Mouse (Mus musculus) olfactory bulb, adult 2 months (tissue): ENCODE data around the gene Tac2.

Experiments used
- CTCF ChIP-seq: fragments of 200-500 bp; IDR thresholded peaks from 2 replicates; pipeline ENCODE4 v1.5.1; 2012; ENCODE audit warnings: low read depth, mild to moderate bottlenecking, low read length, moderate library complexity; ENCODE audit not compliant: insufficient read depth
- POLR2A ChIP-seq: fragments of 200-500 bp; IDR thresholded peaks from 2 replicates; pipeline ENCODE4 v1.6.1; 2012; ENCODE audit warnings: mild to moderate bottlenecking, low read depth, low read length, moderate library complexity; ENCODE audit not compliant: insufficient read depth

DNA sequence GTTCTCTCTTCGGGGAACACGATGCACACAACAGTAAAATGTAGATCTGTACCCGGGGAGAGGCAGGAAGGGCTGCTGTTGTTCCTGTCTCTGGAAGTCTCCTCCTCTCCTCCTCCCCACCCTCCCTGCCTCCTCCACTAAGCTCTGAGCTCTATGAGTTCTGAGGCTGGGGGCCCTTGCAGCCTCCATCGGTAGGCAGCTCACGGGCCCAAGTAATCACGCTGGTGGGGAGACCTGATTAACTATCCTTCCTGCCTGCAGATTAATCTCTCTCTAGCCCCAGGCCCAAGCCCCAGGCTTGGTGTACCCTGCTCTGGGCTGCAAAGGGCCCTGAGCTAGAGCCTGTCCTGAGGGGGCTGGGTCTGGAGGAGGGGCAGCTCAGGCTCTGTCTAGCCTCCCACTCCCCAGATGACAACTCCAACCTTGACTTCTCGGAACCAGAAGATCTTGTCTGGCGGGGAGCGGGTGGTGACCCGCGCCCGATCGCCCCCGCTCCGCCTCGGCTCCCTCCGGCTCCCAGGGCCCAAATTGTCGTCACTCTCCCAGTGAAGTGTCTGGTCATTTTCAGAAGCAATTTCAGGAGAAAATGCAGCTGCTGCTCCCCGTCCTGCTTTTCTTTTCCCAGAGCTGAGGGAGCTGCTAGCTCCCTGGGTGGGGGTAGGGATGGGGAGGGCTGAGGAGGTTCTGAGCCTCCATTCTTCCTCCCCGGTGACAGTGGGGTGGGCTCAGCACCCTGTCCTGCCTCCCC is 2.4 kb upstream of the Tac2 start:
- TF ChIP-seq POLR2A (no peak), CTCF (no peak)
